Mouse (Mus musculus) NIH3T3 (cell line): ENCODE measurements around the gene Pagr1b.

Experiments used
- DNase-seq: peaks from one replicate; pipeline ENCODE4 v3.0.0-alpha.2; 2012; ENCODE audit warnings: low read depth

Gene Pagr1b

DNA sequence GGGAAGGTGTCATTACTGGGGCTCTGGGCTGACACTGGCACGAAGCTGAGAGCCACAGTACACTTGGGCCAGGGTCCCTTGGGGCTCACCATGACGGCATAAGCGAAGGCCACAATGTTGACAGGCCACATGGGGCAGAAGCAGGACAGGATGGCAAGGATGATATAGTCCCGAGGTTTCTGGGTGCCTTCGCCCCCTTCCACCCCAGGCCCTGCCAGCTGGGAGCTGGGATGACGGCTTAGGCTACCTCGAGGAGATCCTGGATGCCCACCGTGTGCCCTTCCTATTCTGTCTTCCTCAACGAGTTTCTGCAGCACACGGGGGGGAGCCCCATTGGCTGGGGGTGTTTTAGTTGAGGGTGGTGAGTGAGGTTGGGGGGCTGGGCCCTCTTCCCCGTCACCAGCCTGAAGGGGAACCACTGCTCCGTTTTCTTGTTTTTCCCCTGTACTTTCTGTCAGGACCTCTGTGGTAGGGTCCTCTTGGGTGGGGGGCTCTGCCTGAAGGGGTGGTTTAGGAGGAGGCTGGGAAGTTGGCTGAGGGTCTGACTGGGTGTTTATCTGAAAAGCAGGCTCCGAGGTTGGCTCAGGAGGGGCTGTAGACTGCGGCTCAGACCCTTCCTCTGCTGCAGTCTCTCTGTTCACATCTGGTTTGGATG is 3.1 kb upstream of the Pagr1b start:
- DNase-seq, result no peak

DNA sequence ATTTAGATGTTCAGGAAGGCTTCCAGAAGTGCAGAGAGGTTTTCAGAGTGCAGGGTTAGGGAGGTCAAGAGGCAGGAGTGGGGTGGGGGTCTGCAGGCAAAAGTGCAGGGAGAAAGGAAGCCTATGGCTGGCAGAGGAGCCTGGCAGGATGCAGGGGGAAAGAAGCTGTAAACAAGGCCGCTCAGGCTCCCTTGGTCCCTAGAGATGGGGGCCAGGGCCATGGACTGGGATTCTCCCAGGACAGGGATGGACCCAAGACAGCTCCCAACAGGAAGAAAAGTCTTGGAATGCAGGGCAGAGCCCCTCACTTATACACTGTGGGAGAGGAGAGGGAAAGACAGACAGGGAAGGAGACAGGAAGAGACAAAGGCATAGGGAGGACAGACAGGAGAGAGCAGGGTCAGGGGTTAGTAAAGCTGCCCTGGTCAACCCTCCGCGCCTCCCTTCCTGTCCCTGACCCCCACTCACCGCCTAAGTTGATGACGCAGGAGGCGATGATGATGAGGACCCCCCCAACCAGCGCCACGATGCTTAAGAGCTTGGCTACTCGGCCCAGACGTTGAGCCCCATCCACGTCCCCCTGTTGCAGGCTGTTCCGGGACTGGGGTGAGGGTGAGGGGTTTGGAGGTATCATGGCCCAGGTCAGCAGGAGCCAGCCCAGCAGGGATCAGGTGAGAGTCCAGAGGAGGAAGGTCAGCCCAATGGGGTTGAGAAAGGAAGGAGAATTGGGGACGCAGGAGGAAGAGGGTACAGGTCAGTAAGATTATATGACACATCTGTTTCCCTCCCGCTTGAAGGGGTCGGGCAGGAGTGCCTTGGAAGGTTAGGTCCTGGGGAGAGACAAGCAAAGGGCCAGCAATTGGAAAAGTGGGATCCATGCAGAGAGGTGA is 2.4 kb upstream of the Pagr1b start:
- DNase-seq, result no peak

DNA sequence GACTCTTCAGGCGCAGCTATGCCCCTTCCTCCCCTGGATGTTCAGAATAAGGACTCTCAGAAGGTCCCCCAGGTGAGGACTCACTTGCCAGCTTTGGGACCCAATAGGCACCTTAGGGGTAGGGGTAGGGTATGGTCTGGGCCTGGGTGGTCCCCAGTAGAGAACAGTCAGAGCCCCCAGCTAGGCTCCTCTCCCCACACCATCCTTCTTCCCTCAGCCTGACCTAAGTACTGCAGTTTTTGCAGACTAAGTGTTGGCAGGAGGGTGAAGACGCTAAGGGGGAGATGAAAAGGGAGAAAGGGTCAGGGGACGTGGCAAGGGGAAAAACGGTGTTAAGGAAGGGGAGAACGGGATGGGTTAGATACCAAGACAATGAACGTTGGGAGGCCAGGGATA is 1.7 kb upstream of the Pagr1b start:
- DNase-seq, result no peak

DNA sequence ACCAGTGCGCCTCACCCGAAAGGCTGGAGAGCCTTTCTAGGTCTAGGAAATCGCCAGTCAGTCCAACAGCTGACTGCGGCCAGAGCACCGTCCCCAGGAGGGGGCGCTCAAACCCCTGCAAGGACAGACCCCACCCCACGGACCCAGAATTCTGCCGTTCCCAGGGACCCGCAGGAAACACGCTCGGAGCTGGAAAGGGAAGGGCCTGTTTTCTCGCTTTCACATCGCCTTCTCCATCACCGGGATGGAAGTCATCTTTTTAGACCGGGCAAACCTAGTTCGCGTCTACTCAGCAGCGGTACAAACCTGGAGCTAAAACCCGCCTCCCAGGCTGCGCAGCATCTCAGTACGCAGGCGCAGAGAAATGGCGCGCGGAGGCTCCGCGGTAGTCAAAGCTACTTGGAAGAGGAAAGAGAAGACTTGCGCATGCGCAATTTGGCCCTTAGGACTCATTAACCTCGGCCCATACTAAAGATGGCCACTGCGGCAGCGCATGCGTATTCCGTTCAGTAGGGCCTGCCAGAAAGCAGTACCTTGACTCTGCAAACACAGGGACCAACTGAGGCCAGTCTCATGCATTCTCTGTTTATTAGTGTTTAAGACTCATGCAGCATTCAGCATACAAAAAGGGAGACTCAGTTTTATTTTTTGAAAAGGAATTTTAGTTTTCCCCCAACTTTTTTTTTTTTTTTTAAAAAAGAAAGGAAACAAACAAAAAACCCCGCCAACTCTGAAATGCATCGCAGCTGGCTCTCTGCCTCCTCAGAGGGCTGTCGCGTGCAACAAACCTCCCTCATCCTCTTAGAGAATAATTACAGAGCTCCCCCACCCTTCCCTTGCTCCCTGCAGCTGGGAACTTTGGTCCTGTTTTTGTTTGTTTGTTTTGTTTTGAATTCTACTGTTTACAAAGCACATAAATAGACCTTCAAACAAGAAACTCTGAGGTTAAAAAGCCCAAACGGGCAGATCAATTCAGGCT is 976 bp upstream of the Pagr1b start, which contains the start of gene Pagr1a:
TSS of gene Pagr1a (minus strand) at position 382 of the 979 bp plus-strand sequence.
- peak; percentile 99 for DNase-seq

DNA sequence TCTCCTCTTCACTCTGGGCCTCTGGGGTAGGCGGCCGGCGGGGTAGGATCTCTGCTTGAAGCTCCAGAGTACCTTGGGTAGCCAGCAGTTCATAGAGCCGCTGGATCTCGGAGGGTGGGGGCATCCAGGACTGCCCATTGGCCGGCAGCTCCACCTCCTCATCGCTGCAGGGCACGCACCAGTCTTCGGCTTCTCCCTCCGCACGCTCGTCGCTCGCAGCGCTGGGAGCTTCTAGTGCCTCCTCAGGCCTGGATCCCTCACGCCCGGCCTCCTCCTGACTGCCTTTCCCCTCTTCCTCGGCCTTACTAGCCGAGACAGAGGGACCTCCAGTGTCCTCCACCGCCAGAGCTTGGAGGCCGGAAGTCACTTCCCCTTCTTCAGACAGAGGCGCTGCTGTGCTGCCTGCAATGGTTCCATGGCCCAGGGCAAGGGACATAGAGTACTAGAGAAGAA is 228 bp upstream of the Pagr1b start:
- DNase-seq, result peak; percentile 68

DNA sequence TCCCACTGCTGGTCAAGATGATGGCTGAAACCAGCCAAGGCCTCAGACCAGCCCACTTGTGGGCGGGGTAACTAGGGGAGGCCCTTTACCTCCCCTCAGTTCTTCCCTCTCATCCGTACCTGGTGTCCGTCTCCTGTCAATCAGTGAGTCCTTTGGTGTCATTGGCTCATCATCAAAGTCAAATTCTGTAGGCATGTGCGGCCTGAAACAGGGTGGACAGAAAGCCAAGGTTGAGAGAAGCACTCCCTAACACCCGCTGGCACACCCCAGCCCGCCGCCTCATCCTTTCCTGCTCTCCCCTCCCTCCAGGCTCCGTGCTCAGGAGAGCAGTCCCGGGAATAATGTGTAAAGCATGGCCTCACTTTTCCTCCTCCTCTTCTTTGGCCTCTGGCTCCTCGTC is 203 bp downstream of the Pagr1b start:
- peak; percentile 78 for DNase-seq

DNA sequence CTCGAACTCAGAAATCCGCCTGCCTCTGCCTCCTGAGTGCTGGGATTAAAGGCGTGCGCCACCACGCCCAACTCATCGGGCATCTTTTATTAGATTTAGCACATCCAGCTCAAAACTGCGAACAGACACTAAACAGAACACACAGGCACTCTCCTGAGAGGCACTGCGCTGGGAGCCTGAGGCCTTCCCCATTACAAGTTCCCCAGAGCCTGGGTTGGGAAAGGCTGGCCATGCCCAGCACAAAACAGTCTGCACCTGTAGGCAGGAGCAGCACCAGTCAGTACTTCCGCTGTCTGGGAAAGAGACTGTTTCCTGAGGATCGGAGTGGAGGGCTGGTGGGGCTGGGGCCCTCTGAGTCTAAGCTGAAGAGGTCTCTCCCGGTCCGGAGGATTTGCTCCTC is 1.3 kb downstream of the Pagr1b start:
- DNase-seq, result no peak

DNA sequence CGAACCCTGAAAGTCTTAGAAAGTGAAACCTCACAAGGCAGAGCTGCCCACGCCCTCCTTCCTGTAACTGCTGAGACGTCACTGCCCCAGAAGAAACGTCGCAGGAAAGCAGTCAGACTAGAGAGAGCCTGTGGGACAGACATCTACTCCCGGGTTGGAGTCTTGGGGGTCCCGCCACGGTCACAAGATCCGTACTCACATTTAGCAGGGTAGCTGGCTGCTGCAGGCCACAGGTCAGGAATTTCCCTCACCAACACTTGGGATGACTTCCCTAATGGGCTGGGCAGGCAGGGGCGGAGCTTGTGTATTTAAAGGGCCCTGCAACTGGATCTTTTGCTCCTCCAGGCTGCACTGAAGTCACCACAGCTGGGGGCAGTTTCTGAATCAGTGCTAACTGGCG is 2.0 kb downstream of the Pagr1b start, which contains the start of gene Mvp:
TSS of gene Mvp (minus strand) at position 302 of the 400 bp plus-strand sequence.
- DNase-seq, result peak; percentile 86

DNA sequence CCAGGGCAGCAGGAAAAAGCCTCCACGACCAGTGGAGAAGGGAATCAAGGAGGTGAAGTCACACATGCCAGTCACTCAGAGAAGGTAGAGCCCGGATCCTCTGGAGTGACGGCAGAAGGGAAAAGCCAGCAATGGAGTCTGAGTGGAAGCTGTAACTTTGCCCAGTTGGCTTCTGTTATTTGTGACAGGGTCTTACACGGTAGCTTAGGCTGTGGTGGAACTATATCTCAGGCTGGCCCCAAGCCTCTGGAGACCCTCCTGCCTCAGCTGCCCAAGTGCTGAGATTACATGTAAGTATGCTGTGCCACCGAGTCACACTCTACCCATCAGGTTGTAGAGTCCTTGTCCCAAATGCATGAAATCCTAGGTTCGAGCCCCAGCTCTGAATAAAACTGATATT is 2.9 kb downstream of the Pagr1b start:
- DNase-seq, result no peak

DNA sequence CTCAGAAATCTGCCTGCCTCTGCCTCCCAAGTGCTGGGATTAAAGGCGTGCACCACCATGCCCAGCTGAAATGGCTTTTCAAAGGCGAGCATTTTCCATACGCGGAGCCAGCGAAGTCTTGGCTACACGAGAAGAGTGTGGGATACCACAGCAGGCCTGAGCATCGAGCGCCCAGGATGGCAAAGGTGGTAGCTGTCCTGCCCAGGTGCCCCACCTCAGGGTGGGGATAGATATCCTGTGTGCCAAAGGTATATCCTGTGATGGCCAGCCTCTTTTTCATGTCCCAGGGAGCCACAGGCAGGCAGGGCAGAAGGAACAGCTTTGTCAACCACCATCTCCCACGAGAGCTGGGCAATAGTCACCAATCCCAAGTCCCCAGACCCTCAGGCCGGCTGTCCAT is 3.4 kb downstream of the Pagr1b start:
- no peak for DNase-seq

DNA sequence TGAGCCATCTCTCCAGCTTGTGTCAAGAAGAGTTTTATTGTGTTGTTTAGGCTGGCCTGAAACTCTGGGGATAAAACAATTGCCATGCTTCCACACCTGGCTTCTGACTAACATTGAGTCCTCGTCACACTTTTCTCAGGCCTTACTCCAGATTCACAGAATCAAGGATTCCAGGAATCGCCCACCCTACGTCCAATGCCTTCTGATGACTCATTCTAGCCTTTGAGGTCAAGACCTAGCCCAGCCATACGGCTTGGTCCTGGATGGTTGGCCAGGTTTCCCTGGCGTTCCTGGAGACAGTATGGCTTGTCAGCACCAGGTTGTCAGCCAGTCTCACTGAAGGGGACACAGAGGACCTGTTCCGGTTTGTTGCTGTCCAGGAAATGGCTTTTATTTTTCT is 3.9 kb downstream of the Pagr1b start:
- no peak for DNase-seq

DNA sequence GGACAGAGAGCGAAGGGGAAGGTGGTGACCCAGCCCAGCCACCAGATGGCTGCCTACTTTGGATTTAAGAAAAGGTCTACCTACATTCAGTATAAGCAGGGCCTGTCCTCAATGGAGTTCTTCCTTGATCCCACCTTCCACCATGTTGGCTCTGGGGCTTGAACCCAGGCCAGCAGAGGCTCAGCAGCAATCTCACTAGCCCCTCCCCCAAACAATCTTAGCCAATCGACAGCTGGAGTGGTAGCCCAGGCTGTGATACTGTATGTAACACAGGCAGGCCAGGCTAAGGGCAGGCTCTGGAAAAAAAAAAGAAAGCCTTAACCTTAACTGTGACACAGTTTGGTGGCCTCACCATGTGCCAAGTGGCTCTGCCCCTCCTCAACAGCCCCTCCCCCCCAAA is 4.6 kb downstream of the Pagr1b start:
- no peak for DNase-seq

DNA sequence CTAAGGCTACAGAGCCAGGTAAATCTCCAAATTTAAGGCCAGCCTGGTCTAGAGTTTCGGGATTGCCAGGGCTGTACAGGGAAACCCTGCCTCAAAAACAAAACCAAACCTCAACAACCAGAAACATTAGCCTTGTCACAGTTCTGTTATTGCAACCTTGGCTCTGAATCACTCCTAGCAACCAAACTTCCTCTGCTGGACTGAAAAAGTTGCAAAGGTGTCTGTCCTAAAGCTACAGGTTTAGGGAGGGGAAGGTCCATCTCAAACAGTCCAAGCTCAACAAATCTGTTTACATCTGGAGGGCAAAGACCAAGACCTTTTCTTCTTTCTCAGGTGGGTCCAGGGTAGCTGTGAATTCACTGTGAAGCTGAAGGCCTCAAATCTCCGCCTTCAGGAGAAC is 5.2 kb downstream of the Pagr1b start:
- DNase-seq, result no peak

DNA sequence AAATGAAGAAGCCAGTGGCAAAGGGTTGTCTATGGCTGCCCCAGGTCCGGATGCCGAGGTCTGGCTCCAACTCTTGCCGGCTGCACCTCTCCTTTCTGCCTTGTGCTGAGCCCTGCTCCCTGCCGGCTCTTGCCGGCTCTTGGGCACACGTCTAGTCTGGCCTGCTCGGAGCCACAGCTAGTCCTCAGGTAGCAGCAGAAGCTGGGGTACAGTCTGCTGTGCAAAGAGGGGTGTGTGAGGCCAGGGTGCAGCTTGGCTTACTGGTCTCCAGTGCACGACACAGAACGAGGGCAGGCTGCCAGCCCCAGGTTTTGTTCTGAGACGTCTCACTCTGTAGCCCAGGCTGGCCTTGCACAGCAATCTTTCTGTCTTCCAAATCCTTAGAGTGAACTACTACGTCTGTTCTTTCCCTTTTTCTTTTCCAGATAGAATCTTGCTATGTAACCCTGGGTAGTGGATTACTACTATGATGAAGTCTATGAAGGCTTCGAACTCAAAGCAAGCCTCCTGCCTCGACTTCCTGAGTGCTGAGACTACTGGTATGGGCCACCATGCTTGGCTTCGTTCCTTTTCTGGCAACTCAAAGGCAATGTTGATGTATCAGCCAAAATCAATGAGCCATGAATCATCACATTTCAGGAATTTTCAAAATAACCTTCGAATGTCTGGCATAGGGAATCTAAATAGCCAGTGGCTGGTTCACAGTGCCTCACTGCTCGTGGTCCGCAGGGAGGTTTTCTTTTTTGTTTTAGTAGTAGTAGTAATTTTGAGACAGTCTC is 6.8 kb downstream of the Pagr1b start:
- peak; percentile 30 for DNase-seq

DNA sequence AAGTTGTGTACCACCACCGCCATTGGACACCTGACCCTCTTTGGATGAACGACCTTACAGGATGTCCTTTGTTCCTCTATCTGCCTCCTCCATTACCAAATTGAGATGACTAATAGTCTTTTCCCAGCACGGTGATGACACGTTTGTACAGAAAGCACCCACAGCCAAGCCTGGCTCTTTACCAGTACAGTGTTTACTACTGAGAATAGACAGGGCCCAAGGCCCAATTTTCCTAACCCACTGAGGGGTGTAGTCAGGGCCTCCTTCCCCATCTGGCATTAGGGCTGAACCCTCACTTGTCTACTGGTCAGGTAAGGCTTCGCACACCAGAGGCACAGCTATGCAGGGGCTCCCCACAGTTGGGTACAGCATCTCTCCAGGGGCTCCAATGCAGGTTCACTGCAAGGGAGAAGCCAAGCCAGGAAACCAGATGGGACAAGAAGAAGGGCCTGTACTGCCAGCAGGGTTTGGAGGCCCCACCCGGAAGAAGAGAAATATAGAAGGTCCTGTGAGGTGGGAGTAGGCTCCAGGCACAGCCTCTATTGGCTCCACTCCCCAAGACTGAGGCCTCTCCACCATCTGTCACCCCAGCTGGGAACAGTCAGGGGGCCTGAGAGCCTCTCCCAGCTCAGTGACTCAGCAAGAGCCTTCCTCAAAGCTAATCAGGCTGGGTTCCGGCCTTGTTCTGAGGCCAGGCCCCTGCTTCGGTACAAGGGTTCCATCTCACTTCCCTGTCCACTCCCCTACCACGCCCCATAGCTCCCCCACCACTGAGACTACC is 7.9 kb downstream of the Pagr1b start:
- peak; percentile 84 for DNase-seq

DNA sequence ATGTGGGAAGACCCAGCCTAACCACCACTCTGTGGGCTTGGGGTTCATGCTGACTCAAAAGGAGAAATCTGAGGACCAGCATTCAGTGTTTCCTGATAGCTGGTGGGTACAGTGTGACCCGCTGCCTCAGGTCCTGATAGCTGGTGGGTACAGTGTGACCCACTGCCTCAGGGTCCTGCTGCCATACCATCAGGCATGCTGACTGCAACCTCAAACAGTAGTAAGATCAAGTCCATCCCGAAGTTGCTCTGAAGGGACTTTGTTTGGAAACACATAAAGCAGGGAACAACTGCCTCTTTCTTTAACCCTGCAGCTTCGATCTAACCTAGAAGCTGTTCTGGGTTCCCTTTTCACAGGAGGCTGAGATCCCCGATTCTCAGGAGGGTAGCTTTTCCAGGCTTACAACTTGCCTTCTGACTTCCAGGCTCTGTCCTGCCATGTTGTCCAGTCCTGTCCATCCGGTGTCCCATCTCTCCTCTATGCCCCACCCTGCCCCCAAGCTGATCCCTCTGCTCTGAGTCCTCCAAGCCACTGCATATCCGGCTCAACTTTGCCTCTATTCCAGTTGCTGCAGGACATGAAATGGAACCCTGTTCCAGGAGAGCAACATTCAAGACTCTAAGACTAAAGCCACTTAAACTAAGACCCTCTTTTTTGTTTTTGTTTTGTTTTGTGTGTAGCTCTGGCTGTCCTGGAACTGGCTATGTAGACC is 8.8 kb downstream of the Pagr1b start:
- no peak for DNase-seq

DNA sequence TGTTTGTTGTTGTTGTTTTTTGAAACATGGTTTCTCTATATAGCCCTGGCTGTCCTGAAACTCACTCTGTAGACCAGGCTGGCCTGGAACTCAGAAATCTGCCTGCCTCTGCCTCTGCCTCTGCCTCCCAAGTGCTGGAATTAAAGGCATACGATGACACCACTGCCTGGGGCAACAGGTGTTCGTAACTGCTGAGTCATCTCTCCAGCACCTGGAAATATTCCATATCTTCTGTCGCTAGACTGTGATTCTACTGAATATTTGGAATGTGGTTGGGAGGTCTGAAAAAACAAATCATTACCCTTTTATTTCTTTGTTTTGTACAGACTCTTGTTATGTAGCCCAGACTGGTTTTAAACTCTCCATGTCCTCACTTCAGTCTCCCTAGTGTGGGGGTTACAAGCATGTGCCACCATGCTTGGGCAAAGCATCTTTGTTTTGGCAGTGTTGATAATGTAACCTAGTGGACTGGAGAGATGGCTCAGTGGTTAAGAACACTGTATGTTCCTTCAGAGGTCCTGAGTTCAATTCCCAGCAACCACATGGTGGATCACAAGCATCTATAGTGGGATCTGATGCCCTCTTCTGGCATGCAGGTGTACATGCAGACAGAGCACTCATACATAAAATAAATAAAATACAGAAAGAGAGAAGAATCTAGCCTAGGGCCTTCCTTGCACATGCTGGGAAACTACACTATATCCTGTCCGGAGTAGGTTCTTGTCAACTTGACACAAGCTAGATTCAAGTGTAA is 12.0 kb downstream of the Pagr1b start:
- DNase-seq, result no peak

DNA sequence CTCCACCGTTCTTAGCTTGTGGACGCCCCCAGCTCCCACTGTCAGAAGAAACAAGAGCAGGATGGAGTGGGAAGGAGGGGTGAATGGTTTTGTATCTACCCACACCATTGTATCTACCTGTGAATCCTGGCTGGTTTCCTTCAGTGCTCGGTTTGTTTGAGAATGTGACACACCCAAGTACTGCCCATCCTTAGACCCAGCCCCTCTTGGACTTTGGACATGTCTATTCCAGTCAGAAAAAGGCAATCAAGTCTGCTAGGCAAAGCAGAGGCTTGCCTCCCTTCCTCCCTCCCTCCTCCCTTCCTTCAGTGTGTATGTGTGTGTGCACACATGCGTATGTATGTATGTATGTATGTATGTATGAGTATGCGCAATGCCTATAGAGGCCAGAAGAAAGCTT is 12.7 kb downstream of the Pagr1b start:
- DNase-seq, result no peak

DNA sequence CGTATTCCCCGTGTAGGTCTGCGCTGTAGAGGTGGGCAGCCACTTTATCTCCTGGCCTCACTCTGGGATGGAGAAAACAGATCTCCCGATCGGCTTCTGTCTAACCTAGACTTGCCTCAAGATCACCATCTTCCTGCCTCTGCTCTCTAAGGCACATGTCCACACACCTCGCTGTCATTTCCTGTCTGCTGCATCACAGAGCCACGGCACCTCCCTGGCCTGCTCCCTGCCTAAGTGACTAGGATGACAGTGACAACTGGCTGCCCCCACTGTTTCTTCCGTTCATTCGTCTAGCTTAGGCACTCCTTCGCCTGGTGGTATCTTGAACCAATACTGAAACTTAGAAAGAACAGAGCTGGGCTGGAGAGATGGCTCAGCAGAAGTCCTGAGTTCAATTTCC is 16.7 kb downstream of the Pagr1b start:
- DNase-seq, result no peak
